Comparison of ENCODE assay signal across 20 mouse cellular contexts in genomic region chr17:30719031-30719430, GRCm38 (mm10).
A peak's percentile ranks its signal among the peaks of the same experiment; 100 is the strongest.
DNase-seq lines count a peak whose midpoint lies in the region; ATAC-seq and TF ChIP-seq lines count a peak whose summit lies in the region.
"Had no signal": no experiment of that assay in that cellular context is flagged by ENCODE, and none has a peak within 500 bp of the region (broad histone marks: within the 10 kb centered on the region; RNA-seq: fewer than 3 reads in every experiment).

No protein-coding gene starts in this region.

- TF ChIP-seq CTCF in layer of hippocampus, adult 2 months (conservative IDR thresholded peaks at IDR 0.05), result peak; percentile 48
- TF ChIP-seq CTCF in G1E (IDR thresholded peaks at IDR 0.05; ENCODE audit: low read depth, low read length), result peak; percentile 64

- no peak overlapping the region for H3K9ac ChIP-seq in midbrain, embryonic 14.5 days (replicated peaks; ENCODE audit: low read length)
- H3K9ac ChIP-seq: heart, embryonic 12.5 days; hindbrain, embryonic 14.5 days; limb, embryonic 15.5 days had no signal

- no peaks in the 10 kb centered on the region for H3K4me1 ChIP-seq in megakaryocyte, embryonic 14.5 days
- no peaks in the 10 kb centered on the region for H3K4me1 ChIP-seq in G1E (ENCODE audit: insufficient read depth, low read depth, low read length)
- H3K4me1 ChIP-seq in midbrain, embryonic 14.5 days (ENCODE audit: control insufficient read depth, insufficient read depth, low read length), result no peaks in the 10 kb centered on the region
- H3K4me1 ChIP-seq: forebrain, embryonic 10.5 days; heart, embryonic 12.5 days; limb, embryonic 15.5 days had no signal

- ATAC-seq in megakaryocyte, adult 5-6 weeks (ENCODE audit: poor library complexity, severe bottlenecking), result no peak
- no peak for ATAC-seq in G1E (ENCODE audit: extremely low read depth, insufficient number of reproducible peaks, low FRiP score, poor library complexity, severe bottlenecking)
- ATAC-seq in midbrain, embryonic 14.5 days (ENCODE audit: low FRiP score, low TSS enrichment), result no peak
- ATAC-seq in erythroid progenitor cell, adult 5-6 weeks (replicated peaks; ENCODE audit: low FRiP score, poor library complexity, severe bottlenecking), result no peak
- ATAC-seq: intestine, postnatal 0 days; midbrain, embryonic 16.5 days had no signal

- no peaks in the 10 kb centered on the region for H3K36me3 ChIP-seq in megakaryocyte, embryonic 14.5 days (replicated peaks; ENCODE audit: low read length)
- H3K36me3 ChIP-seq in G1E (replicated peaks), result peaks cover 55% of the 10 kb centered on the region
- no peaks in the 10 kb centered on the region for H3K36me3 ChIP-seq in midbrain, embryonic 14.5 days (ENCODE audit: control insufficient read depth, insufficient read depth, low read length)
- H3K36me3 ChIP-seq: forebrain, embryonic 10.5 days; heart, embryonic 12.5 days; limb, embryonic 15.5 days had no signal

- no peak overlapping the region for H3K4me2 ChIP-seq in midbrain, embryonic 14.5 days (ENCODE audit: low read length)
- H3K4me2 ChIP-seq: heart, embryonic 12.5 days; hindbrain, embryonic 14.5 days; limb, embryonic 15.5 days had no signal

- H3K9me3 ChIP-seq in megakaryocyte, embryonic 14.5 days, result peaks cover 25% of the 10 kb centered on the region
- peaks cover 8% of the 10 kb centered on the region for H3K9me3 ChIP-seq in G1E (replicated peaks)
- no peaks in the 10 kb centered on the region; the same call in 1 of the 2 replicates for H3K9me3 ChIP-seq in midbrain, embryonic 14.5 days (ENCODE audit: control insufficient read depth, low read length)
- H3K9me3 ChIP-seq: heart, embryonic 12.5 days; limb, embryonic 15.5 days had no signal

- no peak for DNase-seq in layer of hippocampus, adult 2 months (ENCODE audit: low spot score in 2 of 2)
- DNase-seq in layer of hippocampus, adult 9-10 months (ENCODE audit: low spot score), result no peak
- no peak for DNase-seq in G1E (ENCODE audit: low spot score)
- peak; percentile 10 for DNase-seq in naive thymus-derived CD4-positive, alpha-beta T cell, adult 2 months (ENCODE audit: low read depth)
- DNase-seq in midbrain, embryonic 14.5 days, result no peak
- DNase-seq: adrenal gland, postnatal 10 days; B cell, adult 2 months; cerebellum, adult 11 months; embryo, embryonic 11 days; heart, postnatal 14 days; right cerebral cortex, postnatal 25 days had no signal

- no peaks in the 10 kb centered on the region for H3K27me3 ChIP-seq in megakaryocyte, embryonic 14.5 days (replicated peaks)
- H3K27me3 ChIP-seq in G1E (ENCODE audit: insufficient read depth, low read length), result no peaks in the 10 kb centered on the region
- no peaks in the 10 kb centered on the region for H3K27me3 ChIP-seq in midbrain, embryonic 14.5 days (ENCODE audit: control insufficient read depth, insufficient read depth, low read length)
- H3K27me3 ChIP-seq: heart, embryonic 12.5 days; limb, embryonic 15.5 days had no signal

- H3K27ac ChIP-seq in layer of hippocampus, adult 2 months, result no peak overlapping the region
- no peak overlapping the region for H3K27ac ChIP-seq in midbrain, embryonic 14.5 days (replicated peaks; ENCODE audit: low read depth, low read length)
- H3K27ac ChIP-seq: forebrain, embryonic 10.5 days; hindbrain, embryonic 14.5 days; limb, embryonic 15.5 days had no signal

- WGBS in midbrain, embryonic 14.5 days, result 84% methylated on average over 5 of the region's 5 CpGs

- no peak overlapping the region for H3K4me3 ChIP-seq in layer of hippocampus, adult 2 months
- H3K4me3 ChIP-seq in megakaryocyte, embryonic 14.5 days (replicated peaks), result peak overlapping the region; percentile 26
- no peak overlapping the region for H3K4me3 ChIP-seq in G1E (ENCODE audit: low read depth, low read length)
- H3K4me3 ChIP-seq in midbrain, embryonic 14.5 days (replicated peaks; ENCODE audit: low read depth, low read length), result no peak overlapping the region
- H3K4me3 ChIP-seq: forebrain, embryonic 10.5 days; heart, embryonic 12.5 days; limb, embryonic 15.5 days had no signal
